Mouse (Mus musculus) E14TG2a.4 (cell line): Measurements from ENCODE around the gene Cyb5r2.

Experiments
- CTCF ChIP-seq: conservative IDR thresholded peaks from 2 replicates; pipeline ENCODE4 v1.5.1; 2014; ENCODE audit warnings: low read length
- NANOG ChIP-seq: IDR thresholded peaks from 2 replicates; pipeline ENCODE4 v1.6.1; 2014; ENCODE audit warnings: borderline replicate concordance, low read length, mixed read lengths
- POU5F1 ChIP-seq: IDR thresholded peaks from 2 replicates; pipeline ENCODE4 v1.6.1; 2014; ENCODE audit warnings: low read length, borderline replicate concordance

DNA sequence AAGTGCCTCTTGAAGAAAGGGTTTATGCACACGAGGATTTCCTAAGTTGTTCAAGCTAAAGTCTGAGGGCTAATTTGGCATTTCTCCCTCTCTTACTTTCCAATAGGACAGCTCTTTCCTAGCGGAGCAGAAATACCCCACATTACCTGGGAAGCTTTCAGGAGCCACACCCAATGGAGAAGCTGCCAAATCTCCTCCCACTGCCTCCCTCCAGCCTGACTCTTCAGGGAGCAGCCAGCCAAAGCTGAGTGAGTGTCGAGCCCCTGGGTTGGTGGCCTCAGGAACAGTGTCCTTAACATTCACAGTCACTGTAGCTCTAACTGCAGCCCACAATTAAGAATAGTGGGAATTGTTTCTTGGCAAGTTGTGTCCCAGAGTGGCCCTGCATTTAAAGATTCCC is 30.3 kb downstream of the Cyb5r2 start:
- TF ChIP-seq CTCF, result no peak
- no peak for TF ChIP-seq POU5F1
- TF ChIP-seq NANOG, result no peak
